Mouse (Mus musculus): ENCODE measurements around the gene Fam78a.

GRCm38 (mm10) chr2:32061722-32062505 lies 22.7 kb downstream of the Fam78a start:
- no peak for TF ChIP-seq CTCF (IDR thresholded peaks at IDR 0.05; ENCODE audit: low read depth)
- TF ChIP-seq EP300 (IDR thresholded peaks at IDR 0.05; ENCODE audit: low read depth): no peak

All from heart, postnatal 0 days (tissue).